Mouse (Mus musculus) olfactory bulb, adult 2 months (tissue): ENCODE measurements around the gene Dnmt3a. TPM values are rescaled to one million over a fixed set of nuclear protein-coding genes. Genes with fewer than 3 reads are reported as not detected.
"Not testable (repeated sequence)": the region's sequence is repeated elsewhere in the genome, so short reads cannot be mapped to it uniquely, and the experiment has no call there.

Experiments used
- H3K27ac ChIP-seq: fragments of 200-500 bp; 2 replicates; pipeline ENCODE4 v1.5.1; 2012; ENCODE audit warnings: low read depth, low read length; ENCODE audit not compliant: insufficient read depth
- H3K4me1 ChIP-seq: fragments of 200-500 bp; 2 replicates; pipeline ENCODE4 v1.6.1; 2012; ENCODE audit warnings: low read length; ENCODE audit not compliant: control insufficient read depth, insufficient read depth
- H3K4me3 ChIP-seq: fragments of 200-500 bp; 2 replicates; pipeline ENCODE4 v1.5.1; 2012; ENCODE audit warnings: mild to moderate bottlenecking, low read depth, low read length, moderate library complexity; ENCODE audit not compliant: insufficient read depth
- CTCF ChIP-seq: fragments of 200-500 bp; IDR thresholded peaks from 2 replicates; pipeline ENCODE4 v1.5.1; 2012; ENCODE audit warnings: low read depth, mild to moderate bottlenecking, low read length, moderate library complexity; ENCODE audit not compliant: insufficient read depth
- POLR2A ChIP-seq: fragments of 200-500 bp; IDR thresholded peaks from 2 replicates; pipeline ENCODE4 v1.6.1; 2012; ENCODE audit warnings: mild to moderate bottlenecking, low read depth, low read length, moderate library complexity; ENCODE audit not compliant: insufficient read depth
- WGBS: fragments of 180-500 bp; shearing (Covaris S2); methylation state at CpG from one replicate; pipeline ENCODE4 v1.1.7; 2018; 5-methylcytosine and 5-hydroxymethylcytosine counted together
- polyA plus RNA-seq: library from polyadenylated mRNA; stranded (reverse); fragments of >200 nt; gene quantifications from 2 replicates; pipeline ENCODE4 v1.2.4, GENCODE M21; 2012; ENCODE audit warnings: low replicate concordance; ENCODE audit not compliant: missing spikeins, insufficient read depth, insufficient read length

Gene Dnmt3a
- polyA plus RNA-seq, 1 experiment = not detected

DNA sequence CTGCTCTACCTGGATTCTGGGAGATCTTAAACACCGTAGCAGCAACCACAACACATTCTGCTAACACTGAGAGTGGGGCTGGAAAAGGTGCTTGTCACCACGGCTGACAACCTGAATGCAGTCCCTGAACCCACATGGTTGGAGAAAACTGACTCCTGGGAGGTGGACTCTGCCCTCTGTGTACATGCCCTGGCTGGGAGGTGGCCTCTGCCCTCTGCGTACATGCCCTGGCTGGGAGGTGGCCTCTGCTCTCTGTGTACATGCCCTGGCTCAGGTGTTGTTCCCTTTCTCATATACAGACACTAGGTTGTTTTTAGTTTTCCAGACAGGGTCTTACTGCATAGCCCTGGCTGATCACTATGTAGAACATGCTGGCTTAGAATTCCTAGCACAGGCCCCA is 113.6 kb downstream of the Dnmt3a start:
- no peak overlapping the region for H3K4me3 ChIP-seq
- 94% methylated on average over 3 of the region's 3 CpGs for WGBS
- TF ChIP-seq POLR2A = no peak
- TF ChIP-seq CTCF = no peak
- H3K27ac ChIP-seq = no peak overlapping the region
- H3K4me1 ChIP-seq = peaks cover 7% of the 10 kb centered on the region; the same call in 1 of the 2 replicates

DNA sequence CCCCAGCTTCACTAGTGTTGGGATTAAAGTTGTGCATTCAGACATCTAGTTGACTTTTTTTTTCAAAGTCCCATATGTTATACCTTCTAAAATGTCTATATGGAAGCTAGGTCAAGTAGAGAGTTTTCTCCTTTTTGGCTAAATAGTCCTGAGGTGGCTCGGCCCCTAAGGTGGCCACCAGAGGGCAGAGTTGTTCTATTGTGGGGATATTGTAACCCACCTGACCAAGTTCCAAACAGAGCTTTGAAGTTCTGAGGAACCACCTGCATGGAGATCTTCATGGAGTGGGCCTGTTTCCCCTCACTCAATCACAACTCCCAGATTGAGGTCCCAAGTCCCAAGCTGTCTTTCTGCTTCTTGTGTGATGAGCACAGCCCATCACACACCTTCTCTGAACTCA is 120.3 kb downstream of the Dnmt3a start:
- WGBS = 6% methylated on average over 1 of the region's 1 CpGs
- Histone ChIP-seq H3K27ac (no peak overlapping the region), H3K4me3 (no peak overlapping the region), H3K4me1 (peaks cover 3% of the 10 kb centered on the region)
- peak; percentile 21; the same call in 1 of the 2 replicates for TF ChIP-seq CTCF
- TF ChIP-seq POLR2A = no peak

DNA sequence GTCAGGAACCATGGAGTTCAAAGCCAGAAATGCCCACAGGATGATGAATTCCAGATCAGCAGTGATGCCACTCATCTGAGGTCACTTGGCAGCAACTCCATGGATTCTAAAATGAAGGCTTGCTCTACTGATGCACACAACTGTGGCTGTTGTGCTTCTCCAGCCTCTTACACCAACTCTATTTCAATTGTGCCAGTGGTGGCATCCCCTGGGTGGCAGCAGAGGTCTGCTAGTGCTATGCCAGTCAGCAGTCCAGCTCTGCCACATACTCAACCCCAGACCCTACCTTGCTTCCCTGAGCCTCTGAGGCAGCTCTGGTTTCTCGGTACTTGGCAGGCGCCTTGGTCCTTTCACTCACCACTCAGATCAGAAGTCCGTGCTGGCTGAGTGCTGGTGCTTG is 123.0 kb downstream of the Dnmt3a start:
- H3K27ac ChIP-seq = no peak overlapping the region
- WGBS = 37% methylated on average over 3 of the region's 3 CpGs
- H3K4me3 ChIP-seq = no peak overlapping the region
- peaks cover 3% of the 10 kb centered on the region for H3K4me1 ChIP-seq
- no peak for TF ChIP-seq POLR2A
- 0 out of 2 replicates have a peak, but pooled peaks have one; percentile 20 for TF ChIP-seq CTCF

DNA sequence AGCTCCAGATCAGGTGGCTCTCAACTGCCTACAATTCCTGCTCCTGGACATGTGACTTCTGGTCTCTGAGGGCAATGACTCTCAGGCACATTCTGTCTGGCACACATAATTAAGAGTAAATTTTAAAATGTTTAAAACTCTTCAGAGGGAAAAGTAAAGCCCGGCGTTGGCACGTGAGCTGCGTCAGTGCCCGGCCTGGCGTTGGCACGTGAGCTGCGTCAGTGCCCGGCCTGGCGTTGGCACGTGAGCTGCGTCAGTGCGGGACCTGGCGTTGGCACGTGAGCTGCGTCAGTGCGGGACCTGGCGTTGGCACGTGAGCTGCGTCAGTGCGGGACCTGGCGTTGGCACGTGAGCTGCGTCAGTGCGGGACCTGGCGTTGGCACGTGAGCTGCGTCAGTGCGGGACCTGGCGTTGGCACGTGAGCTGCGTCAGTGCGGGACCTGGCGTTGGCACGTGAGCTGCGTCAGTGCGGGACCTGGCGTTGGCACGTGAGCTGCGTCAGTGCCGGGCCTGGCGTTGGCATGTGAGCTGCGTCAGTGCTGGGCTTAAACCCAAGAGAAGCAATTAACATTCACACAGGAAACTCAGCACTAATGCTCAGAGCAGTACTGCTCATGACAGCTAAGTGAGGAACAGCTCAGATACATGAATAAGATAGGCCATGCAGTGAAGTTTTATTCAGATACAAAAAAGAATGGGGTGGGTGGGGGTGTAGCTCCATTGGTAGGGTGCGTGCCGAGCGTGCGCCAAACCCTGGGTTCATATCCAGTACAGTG is 124.5 kb downstream of the Dnmt3a start:
- 59% methylated on average over 36 of the region's 47 CpGs for WGBS
- not testable (repeated sequence) for H3K27ac ChIP-seq, H3K4me3 ChIP-seq

DNA sequence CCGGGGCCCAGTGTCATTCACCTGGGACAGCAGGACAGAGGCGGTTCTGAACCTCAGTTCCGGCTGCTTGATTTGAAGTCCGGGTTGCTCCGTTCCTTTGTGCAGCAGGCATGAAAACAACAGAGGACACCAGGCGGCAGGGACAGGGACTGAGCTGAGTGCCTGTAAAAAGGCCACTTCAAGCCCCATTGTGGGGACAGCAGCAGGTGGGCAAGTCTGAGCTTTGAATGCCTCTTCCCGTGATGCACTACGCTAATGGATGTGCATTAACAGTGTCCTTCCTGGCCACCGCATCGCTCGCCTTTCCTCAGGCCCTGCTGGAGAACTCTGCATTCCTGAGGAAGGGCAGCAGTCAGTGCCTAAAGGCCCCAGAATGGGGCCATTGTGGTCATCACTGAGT is 136.2 kb downstream of the Dnmt3a start:
- H3K27ac ChIP-seq = no peak overlapping the region
- no peak overlapping the region for H3K4me3 ChIP-seq
- no peak for TF ChIP-seq POLR2A
- no peak for TF ChIP-seq CTCF
- H3K4me1 ChIP-seq = no peaks in the 10 kb centered on the region
- 47% methylated on average over 11 of the region's 11 CpGs for WGBS

More for the DNA sequence above, 124.5 kb downstream of the Dnmt3a start:
- H3K4me1 ChIP-seq = not testable (repeated sequence)

DNA sequence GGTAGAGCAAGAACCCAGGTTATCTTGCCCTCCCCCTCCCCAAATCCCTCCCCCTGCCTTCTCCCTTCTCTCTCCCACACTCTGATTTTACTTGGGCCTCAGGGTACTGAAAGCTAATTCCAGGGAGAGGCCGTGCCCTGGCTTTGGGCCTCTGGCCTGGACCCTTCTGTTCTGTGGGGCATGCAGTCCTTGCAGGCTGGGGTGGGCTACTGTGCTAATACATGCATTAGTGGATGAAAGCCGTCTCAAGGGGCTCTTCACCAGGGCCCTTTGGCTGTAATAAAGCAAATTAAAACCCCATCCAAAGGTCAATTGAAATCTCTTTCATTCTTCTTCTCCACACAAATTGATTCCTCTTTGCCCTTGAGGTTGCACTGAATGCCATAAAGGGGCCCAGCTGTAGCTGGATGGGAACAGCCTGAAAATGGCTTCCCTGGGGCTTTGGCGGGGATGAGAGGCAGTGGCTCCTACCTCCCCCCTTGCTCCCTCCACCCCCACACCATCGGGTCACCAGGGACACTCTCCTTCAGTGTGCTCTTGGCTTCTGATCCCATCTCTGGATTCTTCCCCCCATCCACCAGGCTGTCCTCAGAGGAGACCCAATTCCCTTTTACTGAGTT is 138.8 kb downstream of the Dnmt3a start:
- 70% methylated on average over 4 of the region's 4 CpGs for WGBS
- Histone ChIP-seq H3K27ac (no peak overlapping the region), H3K4me3 (no peak overlapping the region), H3K4me1 (no peaks in the 10 kb centered on the region)
- no peak for TF ChIP-seq POLR2A
- no peak for TF ChIP-seq CTCF

DNA sequence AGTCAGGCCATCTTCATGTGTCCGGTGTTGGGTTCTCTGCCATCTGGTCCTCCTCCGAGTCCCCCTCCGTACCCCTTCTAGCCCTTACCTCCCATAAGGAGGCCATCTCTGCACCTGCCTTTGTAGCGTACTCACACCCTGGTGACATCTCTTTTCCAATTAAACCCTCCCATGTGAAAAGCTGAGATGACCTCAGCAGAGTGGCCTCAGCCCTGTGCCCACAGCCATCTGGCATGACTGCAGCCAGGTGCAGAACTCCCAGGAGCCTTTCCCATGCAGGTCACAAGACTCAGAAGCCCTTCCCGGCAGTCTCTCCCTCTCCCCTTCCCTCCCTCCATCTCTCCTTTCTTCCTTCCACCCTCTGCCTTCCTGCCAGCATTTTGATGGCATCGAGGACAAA is 141.7 kb downstream of the Dnmt3a start:
- 72% methylated on average over 6 of the region's 6 CpGs for WGBS
- Histone ChIP-seq H3K4me1 (no peaks in the 10 kb centered on the region), H3K27ac (no peak overlapping the region), H3K4me3 (no peak overlapping the region)
- no peak for TF ChIP-seq POLR2A
- TF ChIP-seq CTCF = no peak

DNA sequence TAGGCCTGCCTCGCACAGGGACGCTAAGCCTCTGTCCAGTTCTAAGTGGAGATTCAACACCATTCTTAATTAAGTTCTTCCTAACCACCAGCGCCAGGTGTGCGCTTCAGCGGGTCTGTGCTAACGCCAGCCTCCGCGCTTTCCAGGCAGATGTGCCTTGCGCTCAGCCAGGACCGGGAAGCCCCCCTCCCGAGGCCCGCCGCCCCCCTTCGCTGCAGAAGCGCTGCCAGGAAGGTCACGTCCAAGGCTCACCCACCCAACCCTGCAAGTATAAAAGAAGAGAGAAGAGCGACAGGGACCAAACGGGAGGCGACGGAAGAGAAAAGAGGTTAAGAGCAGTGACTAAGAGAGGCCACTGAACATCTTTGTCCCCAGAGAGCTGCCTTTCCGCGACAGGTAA is 148.8 kb downstream of the Dnmt3a start, which contains the start of gene Pomc:
TSS of gene Pomc (plus strand) at position 301 of the 400 bp plus-strand sequence.
- Histone ChIP-seq H3K27ac (no peak within 1 kb of the TSS), H3K4me3 (no peak within 1 kb of the TSS), H3K4me1 (peaks cover 5% of the 10 kb centered on the region)
- 27% methylated on average over 22 of the region's 22 CpGs for WGBS
- no peak for TF ChIP-seq POLR2A
- no peak for TF ChIP-seq CTCF

DNA sequence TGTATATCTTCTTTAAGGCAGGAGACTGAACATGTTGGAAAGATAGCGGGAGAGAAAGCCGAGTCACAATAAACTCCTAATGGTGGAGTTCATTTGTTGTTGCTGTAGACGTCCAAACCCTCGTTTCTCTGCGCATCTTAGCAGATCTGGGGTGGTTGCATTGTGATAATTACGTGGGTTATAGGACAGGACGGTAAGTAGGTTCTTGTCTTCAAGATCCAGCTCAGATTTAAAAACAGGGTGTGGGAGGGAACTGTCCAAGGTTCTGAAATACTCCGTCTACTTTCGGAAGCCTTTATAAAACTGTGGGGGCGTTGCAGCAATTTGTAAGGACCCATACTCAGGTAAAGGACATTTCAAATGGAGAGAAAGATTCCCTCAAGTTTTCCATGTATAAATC is 149.6 kb downstream of the Dnmt3a start:
- no peak overlapping the region for H3K27ac ChIP-seq
- TF ChIP-seq POLR2A (no peak), CTCF (no peak)
- no peak overlapping the region for H3K4me3 ChIP-seq
- 30% methylated on average over 10 of the region's 10 CpGs for WGBS
- H3K4me1 ChIP-seq = peaks cover 9% of the 10 kb centered on the region
